Mouse (Mus musculus): ENCODE measurements at regions not wholly inside any gene's neighbourhood (a gene's known extent, or its start where the extent isn't known, plus 50 kb on each side); places are given as distances from the start of the nearest gene placed in this dataset.

DNA sequence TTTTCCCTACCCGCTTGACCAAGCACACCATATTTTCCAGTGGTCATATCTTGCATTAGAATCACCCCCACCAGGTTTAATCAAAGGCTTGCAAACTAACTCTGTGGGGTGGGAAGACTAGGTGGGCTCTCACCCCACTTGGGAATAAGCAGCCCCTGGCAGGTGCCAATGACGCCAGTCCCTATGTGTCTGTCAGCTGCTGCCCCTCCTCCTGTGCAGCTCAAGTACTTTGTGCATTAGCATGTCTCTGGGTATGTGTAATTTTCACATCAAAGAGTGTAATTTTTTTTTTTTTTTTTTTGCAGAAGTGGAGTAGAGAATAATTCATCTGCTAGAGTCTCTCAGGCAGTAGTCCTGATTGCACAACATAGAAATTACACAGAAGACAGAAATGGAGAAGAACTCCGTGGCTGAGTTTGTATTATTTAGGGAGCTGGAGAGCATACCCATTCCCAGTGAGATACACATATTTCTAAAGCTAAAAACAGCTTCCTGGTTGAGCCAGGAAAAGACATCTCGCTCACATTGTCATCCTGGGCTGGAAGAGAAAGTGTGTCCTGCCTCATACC lies 186.6 kb downstream of the Rybp start:
- no peak for DNase-seq (ENCODE audit: low spot score in 2 of 2)

DNA sequence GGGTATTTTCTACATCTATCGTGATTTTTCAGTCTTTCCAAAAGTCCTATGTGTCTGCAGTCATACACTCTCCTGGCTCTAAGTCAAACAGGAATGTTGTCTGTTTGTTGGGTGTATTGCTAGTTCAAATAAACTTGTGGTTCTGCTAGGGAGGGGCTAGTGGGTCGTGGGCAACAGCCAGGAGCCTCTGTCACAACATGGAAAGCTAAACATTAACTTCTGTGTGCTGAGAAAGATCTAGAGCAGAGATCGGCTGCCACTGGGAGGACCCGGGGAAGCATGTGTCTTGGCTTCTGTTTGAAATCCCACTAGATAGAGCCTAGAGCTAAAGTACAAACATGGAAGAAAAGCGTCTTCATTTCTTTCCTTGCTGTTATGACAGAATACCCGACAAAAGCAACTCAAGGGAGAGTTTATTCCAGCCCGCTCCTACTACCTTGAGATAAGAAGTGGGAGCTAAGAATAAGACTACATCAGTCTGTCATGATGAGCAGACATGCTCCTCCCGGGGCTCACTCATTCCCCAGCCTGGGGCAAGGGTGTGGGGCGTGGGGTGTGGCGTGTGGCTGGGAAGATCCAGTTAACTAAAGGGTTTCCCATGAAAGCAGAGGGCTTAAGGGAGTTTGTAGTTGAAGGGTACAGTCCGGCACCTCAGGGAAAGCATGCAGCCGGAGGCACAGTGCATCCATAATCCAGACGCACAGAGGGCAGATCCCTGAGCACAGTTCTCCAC lies 190.7 kb downstream of the Rybp start:
- peak in 1 of 2 experiments; percentile 42 for DNase-seq (ENCODE audit: low spot score in 2 of 2)

DNA sequence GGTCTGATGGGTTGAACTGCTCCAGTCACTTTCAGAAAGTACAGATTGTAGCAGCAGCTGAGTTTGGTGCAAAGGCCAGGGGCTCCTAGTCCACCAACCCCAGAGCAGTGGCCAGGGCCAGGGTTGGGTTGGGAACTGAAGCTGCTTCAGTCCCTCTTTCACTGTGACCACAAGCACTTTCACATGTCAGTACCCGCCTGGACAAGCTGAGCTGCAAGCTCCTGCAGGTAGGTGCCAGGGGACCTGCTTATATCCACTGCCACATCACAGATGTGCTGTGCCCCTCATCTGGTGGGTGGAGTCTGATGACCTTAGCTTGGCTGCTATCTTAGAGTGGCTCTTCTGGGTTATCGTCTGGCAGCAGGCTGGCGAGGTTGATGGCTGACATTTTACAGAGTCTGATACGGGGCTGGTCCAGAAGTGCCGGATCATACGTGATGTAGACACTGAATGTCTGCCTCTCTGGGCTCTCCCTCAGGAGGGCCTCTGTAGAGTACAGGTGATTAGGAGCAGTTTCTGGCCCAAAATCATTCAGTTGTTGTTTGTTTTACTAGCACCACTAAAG lies 192.6 kb downstream of the Rybp start:
- DNase-seq (ENCODE audit: low spot score in 2 of 2), result peak; percentile 72 to 79

DNA sequence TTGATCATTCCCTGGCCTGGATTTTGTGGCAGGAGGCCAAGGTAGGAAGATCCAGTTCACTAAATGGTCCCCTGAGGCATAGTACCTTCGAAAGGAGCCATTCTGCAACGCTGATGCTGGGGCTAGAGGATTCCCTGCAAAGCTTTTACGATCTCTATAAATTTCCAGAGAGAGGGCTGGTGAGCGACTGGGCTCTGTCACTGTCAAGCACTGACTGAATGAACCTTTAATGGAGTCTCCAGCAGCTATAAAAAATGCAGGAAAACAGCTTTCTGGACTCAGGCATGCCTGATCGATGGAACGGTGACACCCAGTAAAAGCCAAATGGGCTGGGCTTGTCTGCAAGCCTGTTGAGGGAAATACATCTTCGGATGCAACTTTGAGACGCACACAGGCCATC lies 194.4 kb downstream of the Rybp start:
- no peak for DNase-seq (ENCODE audit: low spot score in 2 of 2)

DNA sequence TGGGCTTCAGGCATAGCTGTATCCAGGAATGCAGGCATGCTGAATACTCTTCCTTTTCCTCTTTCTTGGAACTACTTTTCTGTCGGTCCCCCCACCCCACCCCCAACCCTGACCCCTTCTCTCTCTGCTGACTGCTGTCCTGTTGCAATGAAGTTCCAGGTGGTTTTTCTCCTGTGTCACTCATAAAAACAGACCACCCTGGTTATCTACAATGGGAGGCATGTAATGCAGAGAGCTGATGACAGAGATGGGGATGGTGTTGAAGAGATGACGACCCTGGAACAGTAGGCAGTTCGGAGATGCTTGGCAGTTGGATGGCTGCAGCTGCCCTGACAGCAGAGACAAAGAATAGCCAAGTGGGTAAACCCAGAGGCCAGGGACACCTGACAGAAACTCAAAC lies 195.5 kb downstream of the Rybp start:
- DNase-seq (ENCODE audit: low spot score in 2 of 2), result no peak

DNA sequence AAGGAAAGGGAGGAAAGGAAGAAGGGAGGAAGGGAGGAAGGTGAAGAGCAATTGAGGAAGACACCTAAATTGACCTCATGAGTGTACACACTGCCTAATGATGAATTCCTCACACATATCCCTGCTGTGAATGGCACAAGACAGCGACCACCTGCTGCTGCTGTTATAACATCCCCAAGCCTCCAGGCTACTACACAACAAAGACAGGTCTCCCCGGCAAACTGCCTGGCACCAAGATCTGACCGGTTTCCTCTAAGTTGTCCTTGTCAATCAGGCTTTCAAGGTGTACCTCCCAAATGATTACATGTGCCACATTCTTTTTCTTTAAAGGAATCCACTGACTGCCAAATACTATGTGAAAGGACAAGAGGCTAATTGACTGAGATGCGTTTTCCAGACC lies 198.7 kb downstream of the Rybp start:
- DNase-seq (ENCODE audit: low spot score in 2 of 2), result no peak

DNA sequence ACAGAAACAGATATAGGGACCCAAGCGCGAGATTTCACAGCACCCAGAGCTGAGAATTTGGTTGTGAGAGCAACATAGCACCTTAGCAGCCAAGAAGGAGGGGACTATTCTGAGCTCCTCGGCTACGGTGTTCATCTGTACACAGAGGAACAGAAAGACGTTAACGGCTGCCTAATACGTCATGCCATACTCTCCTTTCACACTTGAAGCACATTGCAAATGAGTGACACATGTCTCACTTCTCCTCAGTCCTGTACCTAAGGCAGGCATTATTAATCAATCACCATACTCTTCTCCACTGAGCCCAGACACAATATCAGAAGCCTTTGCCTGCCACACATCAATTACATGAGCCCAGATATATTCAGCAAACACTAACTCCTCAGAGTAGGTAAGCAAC lies 200.5 kb downstream of the Rybp start:
- DNase-seq (ENCODE audit: low spot score in 2 of 2), result no peak

DNA sequence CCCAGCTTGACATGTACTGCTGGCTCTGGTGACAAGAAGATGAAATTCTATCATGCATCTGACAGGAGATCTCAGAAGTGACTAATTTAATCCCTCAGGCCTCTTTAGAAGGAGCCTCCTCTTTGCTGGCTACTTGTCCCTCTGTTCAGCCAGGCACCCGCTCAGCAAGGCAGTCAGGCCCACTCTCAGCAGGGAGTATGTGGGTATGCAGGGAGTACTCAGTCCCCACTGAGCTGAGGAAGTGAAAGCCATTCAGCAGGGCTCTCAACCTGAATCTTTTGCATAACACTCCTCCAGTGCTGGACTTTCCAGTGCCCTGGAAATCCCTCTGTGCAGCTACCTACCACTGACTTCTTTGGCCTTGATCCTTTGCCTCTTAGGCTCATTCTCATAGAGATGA lies 201.3 kb downstream of the Rybp start:
- DNase-seq (ENCODE audit: low spot score in 2 of 2), result no peak

DNA sequence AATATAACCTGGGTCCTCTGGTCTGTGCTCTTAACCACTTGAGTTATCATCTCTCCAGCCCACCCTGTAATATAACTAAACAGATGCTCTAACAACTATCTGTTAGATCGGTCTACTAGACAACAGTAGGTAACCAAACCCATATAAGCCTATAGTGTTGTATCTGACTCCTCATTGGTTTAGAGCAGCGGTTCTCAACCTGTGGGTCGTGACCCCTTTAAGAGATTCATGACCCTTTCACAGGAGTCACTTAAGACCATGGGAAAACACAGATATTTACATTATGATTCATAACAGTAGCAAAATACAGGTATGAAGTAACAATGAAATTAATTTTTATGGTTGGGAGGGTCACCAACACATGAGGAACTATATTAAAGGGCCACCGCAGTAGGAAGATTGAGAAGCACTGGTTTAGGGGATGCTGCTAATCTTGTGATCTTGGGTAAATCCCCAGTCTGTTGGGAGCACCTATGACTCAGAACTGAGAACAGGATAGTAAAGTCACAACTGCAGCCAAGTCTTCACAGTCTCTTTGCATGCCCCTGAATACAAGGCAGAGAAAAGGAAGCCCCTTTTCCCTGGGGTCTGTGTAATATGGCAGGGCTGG lies 203.3 kb downstream of the Rybp start:
- DNase-seq (ENCODE audit: low spot score in 2 of 2), result no peak

DNA sequence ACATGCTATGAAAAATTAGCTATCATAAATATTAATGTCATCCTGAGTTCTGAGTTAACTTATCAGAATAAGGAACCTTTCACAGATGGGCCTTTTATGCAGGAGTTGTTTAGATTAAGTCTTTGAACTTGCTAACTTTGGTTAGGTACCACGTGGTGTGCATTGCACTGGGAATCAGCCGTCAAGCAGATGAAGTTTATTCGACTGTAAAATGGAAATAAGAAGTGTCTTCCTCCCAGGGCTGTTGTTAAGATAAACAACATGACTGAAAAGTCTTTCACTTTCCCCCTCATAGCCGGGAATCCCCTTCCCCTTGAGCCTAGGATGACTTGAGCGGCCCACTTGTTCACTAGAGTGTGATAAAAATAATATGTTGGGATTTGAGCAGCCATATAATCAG lies 204.2 kb downstream of the Rybp start:
- no peak for DNase-seq (ENCODE audit: low spot score in 2 of 2)

DNA sequence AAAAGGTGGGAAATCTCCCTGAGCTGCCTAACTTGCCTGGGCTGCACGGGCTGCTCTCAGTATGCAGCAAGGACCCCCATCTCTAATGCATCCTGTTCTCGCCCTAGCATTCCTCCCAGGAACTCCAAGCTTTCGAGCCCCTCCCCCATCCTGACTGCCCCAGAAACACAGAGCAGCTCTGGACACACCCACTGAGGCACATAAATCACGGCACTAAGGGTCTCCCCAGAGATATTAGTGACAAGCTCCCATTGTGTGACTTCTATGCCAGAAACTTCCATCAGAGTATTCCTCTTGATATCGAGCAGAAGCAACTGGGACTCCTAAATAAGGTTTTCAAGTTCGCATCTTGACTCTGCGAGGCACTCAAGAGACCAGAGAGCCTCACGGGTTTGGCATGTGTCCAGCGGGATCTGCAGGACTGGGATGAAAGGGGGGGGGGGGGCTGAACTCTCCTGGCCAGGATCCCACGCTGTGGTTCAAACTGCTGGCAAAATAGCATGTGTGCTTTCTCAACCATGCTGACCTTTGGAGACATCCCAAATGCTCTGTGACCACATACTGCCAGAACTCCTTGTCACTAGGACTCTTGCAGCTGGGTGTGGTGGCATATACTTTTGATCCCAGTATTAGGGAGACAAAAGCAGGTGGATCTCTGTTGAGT lies 212.5 kb downstream of the Rybp start:
- DNase-seq (ENCODE audit: low spot score in 2 of 2), result no peak

DNA sequence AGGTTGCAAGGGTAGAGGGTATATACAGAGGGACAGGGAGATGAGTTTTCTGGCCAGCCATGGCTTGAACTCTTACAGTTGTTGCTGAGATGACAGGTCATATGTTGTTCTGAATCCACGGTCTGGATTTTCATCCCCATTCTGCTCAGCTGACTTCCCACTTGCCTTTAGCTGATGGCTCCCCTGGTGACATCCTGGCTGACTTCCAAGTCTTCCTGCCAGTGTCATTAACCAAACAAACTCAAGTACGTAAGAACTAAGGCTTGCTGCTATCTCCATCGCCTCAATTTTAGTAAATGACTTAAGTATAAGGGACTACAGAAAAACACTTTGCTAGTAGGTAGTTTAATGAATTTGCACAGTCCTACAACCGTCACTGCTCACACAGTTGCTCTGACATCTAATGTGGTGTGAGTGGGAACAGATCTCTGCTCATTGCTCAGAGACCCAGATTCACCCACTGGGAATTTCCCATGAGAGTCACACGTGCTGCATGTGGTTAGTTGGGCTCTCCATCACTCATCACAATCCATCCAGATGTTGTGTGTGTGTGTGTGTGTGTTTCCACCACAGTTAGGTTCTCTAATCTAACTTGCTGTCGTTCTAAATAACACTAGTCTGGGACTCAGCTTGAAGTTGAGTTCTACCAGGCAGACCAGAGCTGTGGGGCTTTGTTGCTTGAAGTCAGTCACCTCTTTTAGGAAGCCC lies 214.9 kb downstream of the Rybp start:
- no peak for DNase-seq (ENCODE audit: low spot score in 2 of 2)

DNA sequence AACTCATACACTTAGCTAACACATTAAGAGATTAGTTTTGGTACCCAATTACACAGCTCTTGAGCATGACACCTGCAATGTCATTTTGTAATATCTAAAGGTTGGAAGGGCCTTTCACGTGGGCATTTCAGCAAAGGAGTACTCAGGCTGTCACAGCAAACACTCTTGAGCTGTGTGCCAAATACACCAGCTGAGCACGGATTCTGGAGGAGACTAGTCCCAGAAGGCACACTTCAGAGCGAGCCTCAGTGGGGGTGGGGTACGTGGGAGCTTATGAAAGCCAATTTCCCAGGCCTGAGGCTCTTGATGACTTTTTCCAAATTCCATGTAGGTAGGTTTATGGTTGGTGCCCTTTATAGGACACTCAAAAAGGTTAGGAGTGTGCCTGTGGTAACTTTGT lies 218.1 kb downstream of the Rybp start:
- DNase-seq (ENCODE audit: low spot score in 2 of 2), result no peak

DNA sequence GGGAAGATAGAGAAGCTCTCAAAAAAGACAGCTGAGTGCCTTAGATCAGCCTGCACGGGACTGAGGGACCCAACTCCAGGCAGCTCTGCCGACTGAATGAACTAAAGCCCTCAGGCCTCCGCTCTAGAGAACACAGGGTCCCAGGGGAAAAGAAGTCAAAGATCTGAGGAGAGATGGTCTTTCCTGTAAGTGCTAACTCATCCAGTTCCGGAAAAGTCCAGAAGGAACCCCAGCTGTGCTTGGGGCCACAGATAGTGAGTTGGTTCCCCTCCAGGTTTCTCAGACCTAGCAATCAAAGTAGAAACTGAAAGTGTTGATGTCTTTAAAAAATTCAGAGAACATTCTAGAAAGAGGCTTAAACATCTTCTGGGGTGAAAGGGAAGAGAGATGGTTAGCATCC lies 220.0 kb downstream of the Rybp start:
- DNase-seq (ENCODE audit: low spot score in 2 of 2), result no peak

DNA sequence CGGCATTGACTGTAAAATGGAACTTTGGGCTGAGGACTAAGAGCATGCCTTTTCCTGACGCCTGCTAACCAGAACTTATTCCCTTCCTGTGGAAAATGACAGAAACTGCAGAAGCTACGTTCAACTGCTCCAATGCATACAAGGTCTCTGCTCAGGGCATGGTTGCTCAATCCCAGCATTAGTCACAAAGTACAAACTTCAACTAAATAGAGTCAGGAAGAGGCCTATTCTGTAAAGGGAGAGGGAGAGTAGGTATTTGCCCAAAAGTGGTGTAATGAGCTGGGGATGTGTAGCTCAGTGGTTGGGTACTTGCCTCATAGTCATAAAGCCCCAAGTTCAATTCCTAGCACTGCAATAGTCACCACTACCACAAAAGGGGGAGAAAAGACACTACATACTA lies 221.7 kb downstream of the Rybp start:
- DNase-seq (ENCODE audit: low spot score in 2 of 2), result no peak

DNA sequence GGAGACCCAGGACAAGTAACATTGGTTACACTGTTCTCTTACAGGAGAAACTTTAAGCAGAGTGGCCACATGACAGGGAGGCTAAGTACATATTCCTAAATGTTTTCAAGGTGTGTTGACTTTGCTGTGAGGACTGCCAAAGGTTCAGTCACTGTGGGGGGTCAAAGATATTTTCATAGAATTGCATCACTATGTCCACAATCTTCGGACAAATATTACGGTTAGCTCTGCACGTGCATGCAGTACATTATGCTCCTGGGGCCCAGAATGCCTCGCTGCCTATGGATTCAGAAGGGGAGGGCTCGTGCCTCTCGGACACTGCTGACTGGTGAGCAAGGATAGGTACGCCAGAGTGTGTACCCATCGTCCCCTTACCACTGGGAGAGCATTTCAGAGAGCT lies 224.3 kb downstream of the Rybp start:
- no peak for DNase-seq (ENCODE audit: low spot score in 2 of 2)

DNA sequence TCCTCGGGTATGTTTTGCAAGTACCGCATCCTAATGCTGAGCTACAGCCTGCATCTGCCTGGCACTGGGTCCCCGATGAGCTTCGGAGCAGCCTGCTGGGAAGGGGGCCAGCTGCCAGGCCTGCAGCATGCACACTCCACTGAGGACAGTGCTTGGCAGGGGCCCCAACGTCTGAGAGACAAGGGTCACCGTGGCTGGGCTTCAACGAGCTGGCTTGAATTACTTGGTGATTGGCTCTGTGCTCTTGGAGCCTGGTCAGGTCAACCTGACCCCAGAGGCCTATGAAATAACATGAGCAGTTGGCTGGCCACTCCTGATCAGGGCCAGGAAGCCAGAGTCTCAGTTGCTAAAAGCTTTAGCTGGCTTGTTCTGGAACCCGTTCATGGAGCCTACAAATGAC lies 227.5 kb downstream of the Rybp start:
- DNase-seq (ENCODE audit: low spot score in 2 of 2), result peak in 1 of 2 experiments; percentile 35

DNA sequence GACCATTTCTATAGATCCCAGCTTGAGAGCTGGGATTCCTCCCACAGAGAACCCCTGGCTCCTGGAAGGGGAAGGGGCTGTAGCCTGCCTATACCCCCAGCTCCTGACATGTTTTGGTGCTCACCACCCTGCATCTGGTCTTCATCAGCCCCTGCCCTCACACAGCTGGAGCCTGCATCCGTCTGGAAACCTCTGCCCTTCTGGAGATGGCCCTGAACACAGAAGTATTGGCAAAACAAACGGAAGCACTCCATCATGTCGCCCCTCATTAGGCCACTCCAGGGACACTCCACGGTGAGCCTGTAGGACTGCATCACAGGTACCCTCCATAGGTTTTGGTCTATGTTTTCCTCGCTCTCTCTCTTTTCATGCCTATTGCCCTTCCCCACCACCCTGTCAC lies 231.3 kb downstream of the Rybp start:
- DNase-seq (ENCODE audit: low spot score in 2 of 2), result no peak

DNA sequence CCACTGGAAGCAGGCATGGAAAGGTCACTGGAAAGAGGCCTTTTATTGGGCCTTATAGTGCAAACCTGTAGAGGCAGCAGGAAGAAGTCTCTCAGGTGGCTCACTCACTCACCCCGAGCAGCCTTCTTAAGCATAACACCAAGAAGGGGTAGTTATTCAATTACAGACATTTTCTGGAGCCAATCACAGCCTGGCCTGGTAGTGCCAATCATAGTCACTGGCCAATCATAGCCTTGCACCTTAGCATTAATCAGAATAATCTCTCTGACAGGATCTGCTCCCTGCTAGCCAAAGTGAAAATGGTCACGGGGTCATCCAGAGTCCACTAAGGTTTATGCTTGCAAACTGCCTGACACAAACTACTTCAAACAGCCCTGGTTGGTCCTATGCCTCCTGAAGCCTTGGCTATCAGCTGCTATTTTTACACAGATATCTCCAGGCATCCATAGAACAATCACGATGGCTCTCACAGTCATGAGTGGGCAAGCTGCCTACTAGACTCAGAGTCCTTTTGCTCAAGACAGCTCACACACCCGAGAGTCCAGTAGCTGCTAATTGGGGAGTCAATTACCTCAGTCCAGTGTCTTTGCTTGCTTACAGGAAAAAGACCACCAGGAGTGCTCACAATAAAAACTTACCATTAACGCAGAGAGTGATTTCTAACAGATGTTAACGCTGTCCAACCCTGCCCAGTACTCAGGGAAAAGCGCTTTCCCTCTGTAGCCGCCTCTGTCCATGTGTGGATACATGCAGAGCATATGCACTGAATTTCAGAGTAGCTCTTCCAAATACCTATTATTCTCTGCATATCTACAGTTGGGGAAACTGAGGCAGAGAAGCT lies 234.1 kb downstream of the Rybp start:
- DNase-seq (ENCODE audit: low spot score in 2 of 2), result no peak

DNA sequence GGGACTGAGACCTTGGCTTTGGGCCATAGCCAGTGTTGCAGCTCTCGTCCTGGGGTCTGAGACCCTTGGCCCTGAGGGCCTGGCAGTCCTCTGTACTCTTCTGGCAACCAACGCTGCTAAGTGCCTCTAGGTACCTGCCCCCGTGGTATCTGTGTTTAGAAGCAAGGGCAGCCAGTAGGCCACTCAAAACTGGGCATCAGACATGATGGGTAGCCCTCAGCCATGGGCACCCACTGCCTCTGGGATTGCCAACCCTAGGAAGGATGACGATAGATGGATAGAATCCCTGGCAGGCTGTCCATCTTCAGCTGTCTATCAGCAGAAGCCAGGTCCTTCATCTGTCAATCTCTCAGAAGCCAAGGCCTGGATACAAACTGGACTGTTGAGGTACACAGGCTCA lies 234.9 kb downstream of the Rybp start:
- no peak for DNase-seq (ENCODE audit: low spot score in 2 of 2)

DNA sequence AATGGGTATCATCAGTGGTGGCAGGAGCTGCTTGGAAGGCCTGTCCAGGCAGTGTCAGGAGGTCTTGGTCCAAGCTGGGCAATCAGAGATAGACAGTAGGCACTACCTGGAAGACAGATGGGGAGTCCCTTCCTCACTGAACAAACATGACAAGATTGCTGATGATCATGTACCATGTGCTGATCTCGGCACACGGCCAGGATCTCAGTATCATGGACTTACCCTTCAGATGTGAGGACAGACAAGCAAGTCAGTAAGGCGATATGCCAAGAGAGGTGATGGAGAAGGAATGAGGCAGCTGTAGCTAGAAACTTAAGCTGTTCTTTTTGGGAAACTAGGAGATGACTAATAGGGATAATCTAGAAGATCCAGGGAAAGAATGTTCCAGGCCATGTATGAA lies 238.2 kb downstream of the Rybp start:
- no peak for DNase-seq (ENCODE audit: low spot score in 2 of 2)
